Mouse (Mus musculus) bone marrow macrophage, adult 2 months (primary cell): ENCODE measurements at regions not wholly inside any gene's neighbourhood (a gene's known extent, or its start where the extent isn't known, plus 50 kb on each side); places are given as distances from the start of the nearest gene placed in this dataset.

Experiments used
- H3K27ac ChIP-seq: 2 replicates; pipeline ENCODE4 v1.5.1; 2012; ENCODE audit warnings: low read depth, low read length; ENCODE audit not compliant: insufficient read depth
- H3K4me1 ChIP-seq: 2 replicates; pipeline ENCODE4 v1.6.1; 2012; ENCODE audit warnings: low read length; ENCODE audit not compliant: control insufficient read depth, insufficient read depth
- H3K4me3 ChIP-seq: 2 replicates; pipeline ENCODE4 v1.5.1; 2012; ENCODE audit warnings: mild to moderate bottlenecking, low read length, moderate library complexity; ENCODE audit not compliant: insufficient read depth
- CTCF ChIP-seq: IDR thresholded peaks from 2 replicates; pipeline ENCODE4 v1.5.1; 2012; ENCODE audit warnings: low read depth, mild to moderate bottlenecking, low read length, moderate library complexity
- POLR2A ChIP-seq: IDR thresholded peaks from 2 replicates; pipeline ENCODE4 v1.6.1; 2012; ENCODE audit warnings: mild to moderate bottlenecking, low read depth, low read length, borderline replicate concordance

GRCm38 (mm10) chr14:25399286-25399685, 59.7 kb upstream of the Zmiz1 start:
- H3K27ac ChIP-seq, result no peak overlapping the region
- H3K4me1 ChIP-seq, result peaks cover 18% of the 10 kb centered on the region
- TF ChIP-seq POLR2A, result no peak
- no peak for TF ChIP-seq CTCF
- H3K4me3 ChIP-seq, result no peak overlapping the region

- peaks cover 10% of the 10 kb centered on the region; the same call in 1 of the 2 replicates for H3K4me1 ChIP-seq
- TF ChIP-seq POLR2A (no peak), CTCF (no peak)
- no peak overlapping the region for H3K4me3 ChIP-seq
- no peak overlapping the region for H3K27ac ChIP-seq
These were observed 57.7 kb upstream of the Zmiz1 start for GRCm38 (mm10) chr14:25401104-25401963.

GRCm38 (mm10) chr14:25402409-25402808, 56.6 kb upstream of the Zmiz1 start:
- Histone ChIP-seq H3K4me3 (no peak overlapping the region), H3K4me1 (peaks cover 10% of the 10 kb centered on the region; the same call in 1 of the 2 replicates), H3K27ac (no peak overlapping the region)
- no peak for TF ChIP-seq POLR2A
- no peak for TF ChIP-seq CTCF

GRCm38 (mm10) chr14:25405191-25405590, 53.8 kb upstream of the Zmiz1 start:
- Histone ChIP-seq H3K4me1 (peaks cover 10% of the 10 kb centered on the region; the same call in 1 of the 2 replicates), H3K27ac (no peak overlapping the region), H3K4me3 (no peak overlapping the region)
- TF ChIP-seq POLR2A, result no peak
- no peak for TF ChIP-seq CTCF

- no peak overlapping the region for H3K27ac ChIP-seq
- peaks cover 10% of the 10 kb centered on the region; the same call in 1 of the 2 replicates for H3K4me1 ChIP-seq
- TF ChIP-seq CTCF (no peak), POLR2A (no peak)
- no peak overlapping the region for H3K4me3 ChIP-seq
These were observed 52.9 kb upstream of the Zmiz1 start for GRCm38 (mm10) chr14:25406059-25406458.

- no peak for TF ChIP-seq CTCF
- TF ChIP-seq POLR2A, result no peak
- Histone ChIP-seq H3K4me3 (no peak overlapping the region), H3K27ac (no peak overlapping the region), H3K4me1 (peaks cover 7% of the 10 kb centered on the region)
These were observed 52.4 kb upstream of the Zmiz1 start for GRCm38 (mm10) chr14:25406613-25407012.

- H3K4me1 ChIP-seq, result peaks cover 6% of the 10 kb centered on the region
- TF ChIP-seq CTCF (no peak), POLR2A (no peak)
- no peak overlapping the region for H3K27ac ChIP-seq
- no peak overlapping the region for H3K4me3 ChIP-seq
These were observed 51.9 kb upstream of the Zmiz1 start for GRCm38 (mm10) chr14:25407111-25407510.
